Comparison of ENCODE assay signal across 13 mouse cellular contexts in the genomic region with DNA sequence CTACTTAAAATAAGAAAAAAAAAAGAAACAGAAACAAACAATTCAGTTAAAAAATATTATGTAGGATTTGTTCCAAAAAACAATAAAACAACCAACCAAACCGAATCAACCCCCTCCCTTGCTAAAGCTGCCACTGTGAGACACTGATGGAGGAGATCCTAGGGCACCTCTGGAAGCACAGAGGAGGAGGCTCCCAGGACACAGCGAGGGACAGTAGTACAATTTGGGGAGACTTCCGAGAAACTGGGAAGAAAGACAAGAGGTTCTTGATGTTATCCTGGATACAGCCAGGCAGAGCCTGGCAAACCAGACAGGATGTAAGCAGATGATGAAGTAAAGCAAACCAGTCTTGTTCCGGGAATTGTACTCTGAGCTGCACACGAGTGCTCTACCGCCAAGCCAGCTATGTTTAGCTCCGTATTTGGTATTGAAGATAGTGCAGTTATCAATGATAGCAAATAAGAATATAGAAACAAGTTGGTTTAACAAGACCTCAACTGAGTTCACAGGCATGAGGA. TPM values are rescaled to one million over a fixed set of nuclear protein-coding genes. Genes with fewer than 3 reads are reported as not detected.
"Had no signal": no experiment of that assay in that cellular context is flagged by ENCODE, and none has a peak within 500 bp of the region (broad histone marks: within the 10 kb centered on the region; RNA-seq: fewer than 3 reads in every experiment).

No protein-coding gene starts in this region.

- H3K9me3 ChIP-seq: kidney, embryonic 15.5 days; limb, embryonic 10.5 days; midbrain, embryonic 10.5 days; neural tube, embryonic 15.5 days had no signal

- H3K4me3 ChIP-seq: kidney, embryonic 15.5 days; limb, embryonic 10.5 days; midbrain, embryonic 10.5 days; myocyte; neural tube, embryonic 15.5 days had no signal

- H3K36me3 ChIP-seq: kidney, embryonic 15.5 days; limb, embryonic 10.5 days; midbrain, embryonic 10.5 days; neural tube, embryonic 15.5 days had no signal

- H3K27me3 ChIP-seq: kidney, embryonic 15.5 days; neural tube, embryonic 15.5 days had no signal

- H3K4me1 ChIP-seq: limb, embryonic 10.5 days; midbrain, embryonic 10.5 days; neural tube, embryonic 15.5 days had no signal

- H3K9ac ChIP-seq: kidney, embryonic 15.5 days; neural tube, embryonic 15.5 days had no signal

- H3K27ac ChIP-seq: kidney, embryonic 15.5 days; limb, embryonic 10.5 days; midbrain, embryonic 10.5 days; neural tube, embryonic 15.5 days; stomach, postnatal 0 days had no signal

- DNase-seq: kidney, adult 2 months; kidney, postnatal 4 days; midbrain, embryonic 14.5 days; right cerebral cortex, adult 18-20 months; right cerebral cortex, postnatal 25 days; thymus, postnatal 4 days had no signal

- H3K4me2 ChIP-seq: kidney, embryonic 15.5 days; neural tube, embryonic 15.5 days had no signal

- ATAC-seq: intestine, embryonic 16.5 days had no signal

RNA-seq across cellular contexts. Expression of gene Hist1h2ad, which starts 29.1 kb away (rescaled TPM):
- polyA plus RNA-seq: kidney, adult 2 months; neural tube, embryonic 15.5 days had no signal
